Mouse (Mus musculus): ENCODE results near the gene Apopt1.

- TF ChIP-seq SRF (IDR thresholded peaks at IDR 0.05; ENCODE audit: control insufficient read depth, insufficient read length, low read depth) (no peak), MAX (IDR thresholded peaks at IDR 0.05; ENCODE audit: low read depth) (no peak)
Measured at GRCm38 (mm10) chr12:111791474-111792104, 78.5 kb downstream of the Apopt1 start.

Measured in myocyte (in vitro differentiated cells).